Mouse (Mus musculus) heart, postnatal 25 days (tissue): ENCODE results near the gene Gbp7. TPM values are rescaled to one million over a fixed set of nuclear protein-coding genes. Genes with fewer than 3 reads are reported as not detected.
"Not testable (repeated sequence)": the region's sequence is repeated elsewhere in the genome, so short reads cannot be mapped to it uniquely, and the experiment has no call there.

ENCODE experiments used
- DNase-seq: peaks from one replicate; pipeline ENCODE4 v3.0.0; 2022; ENCODE audit warnings: low spot score
- intact Hi-C: fragments of 180-260 bp; cut with DNase I; formaldehyde crosslinking; loops from one replicate; pipeline ENCODE4 v1.15.1; 2025
- total RNA-seq, 2 experiments: library from RNA; stranded (reverse); gene quantifications; 2 replicates each; pipeline ENCODE4 v1.2.3; 2021

The Gbp7 gene
- total RNA-seq, 2 experiments from 2014 or later = 9.5 to 12.1 TPM

DNA sequence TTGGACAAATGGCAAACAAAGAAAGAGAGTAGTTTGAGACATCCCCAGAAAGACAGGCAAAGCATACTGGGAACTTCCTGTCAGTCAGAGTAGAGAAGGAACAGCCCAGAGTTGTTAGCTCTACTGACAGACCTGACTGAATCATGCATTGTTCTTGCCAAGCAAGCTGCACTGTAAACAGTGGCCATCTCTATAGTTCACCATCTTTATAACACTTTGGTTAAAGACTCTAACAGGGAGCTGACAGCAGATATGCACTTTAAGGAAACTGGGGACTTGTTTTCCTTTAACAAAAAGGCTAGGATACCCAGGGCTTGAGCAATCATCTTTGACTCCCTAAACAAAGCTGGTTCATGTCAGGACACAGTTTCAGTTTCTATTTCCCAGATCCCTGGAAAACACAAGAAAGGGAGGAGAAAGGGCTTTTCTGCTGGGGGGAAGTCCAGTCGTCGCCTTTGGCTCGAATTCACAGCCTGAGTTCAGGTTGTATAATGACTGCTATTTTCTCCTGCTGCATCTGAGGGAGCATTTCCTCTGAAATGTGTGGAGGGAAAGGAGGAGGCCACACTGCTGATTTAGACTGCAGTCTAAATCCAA is 29.6 kb downstream of the Gbp7 start, which contains the start of gene Gbp3:
Gene Gbp3, plus strand, starts transcription at position 395 of the 597 bp plus-strand sequence.
- peak; percentile 58 for DNase-seq

DNA sequence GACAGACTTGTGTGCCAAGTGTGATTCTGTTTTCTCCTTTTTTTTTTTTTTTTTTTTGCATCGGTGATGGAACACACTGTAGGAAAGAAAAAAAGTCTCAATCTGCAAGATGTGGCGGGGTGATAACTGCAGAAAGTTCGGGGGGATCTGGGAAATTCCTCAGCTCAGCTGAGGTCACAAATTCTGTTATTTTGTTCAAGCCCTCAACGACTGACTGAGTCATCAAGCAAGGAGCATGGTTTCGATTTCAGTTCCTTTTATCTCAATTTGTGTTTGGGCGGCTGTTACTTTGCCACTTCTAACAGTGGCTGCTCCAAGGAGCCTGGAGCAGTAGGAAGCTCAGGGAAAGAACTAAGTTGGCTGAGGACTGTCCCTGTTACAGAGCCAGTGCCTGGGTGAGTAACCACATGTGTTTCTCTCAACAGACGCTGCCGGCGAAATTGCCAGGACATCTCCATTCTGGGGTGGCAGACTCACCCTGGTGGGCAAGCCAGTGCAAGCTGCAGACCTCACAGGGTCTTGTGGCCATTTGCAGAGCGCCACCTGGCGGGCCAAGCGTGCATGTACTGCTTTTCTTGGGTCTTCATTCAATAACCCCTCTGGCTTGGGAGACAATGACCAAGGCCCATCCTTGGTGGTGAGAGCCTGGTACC is 30.3 kb downstream of the Gbp7 start:
- DNase-seq = peak; percentile 76
- intact Hi-C loops = loop anchor here (1.0 to 10.0 kb wide), 5 partner anchors 30 to 144 kb away; partner anchors contain the start of genes Gbp5, Gbp7 and Kyat3

More for the DNA sequence above, 29.6 kb downstream of the Gbp7 start, which contains the start of gene Gbp3:
- intact Hi-C loops = loop anchor here (1.0 to 10.0 kb wide), 6 partner anchors 29 to 145 kb away; partner anchors contain the start of genes Gbp5, Gbp7 and Kyat3

DNA sequence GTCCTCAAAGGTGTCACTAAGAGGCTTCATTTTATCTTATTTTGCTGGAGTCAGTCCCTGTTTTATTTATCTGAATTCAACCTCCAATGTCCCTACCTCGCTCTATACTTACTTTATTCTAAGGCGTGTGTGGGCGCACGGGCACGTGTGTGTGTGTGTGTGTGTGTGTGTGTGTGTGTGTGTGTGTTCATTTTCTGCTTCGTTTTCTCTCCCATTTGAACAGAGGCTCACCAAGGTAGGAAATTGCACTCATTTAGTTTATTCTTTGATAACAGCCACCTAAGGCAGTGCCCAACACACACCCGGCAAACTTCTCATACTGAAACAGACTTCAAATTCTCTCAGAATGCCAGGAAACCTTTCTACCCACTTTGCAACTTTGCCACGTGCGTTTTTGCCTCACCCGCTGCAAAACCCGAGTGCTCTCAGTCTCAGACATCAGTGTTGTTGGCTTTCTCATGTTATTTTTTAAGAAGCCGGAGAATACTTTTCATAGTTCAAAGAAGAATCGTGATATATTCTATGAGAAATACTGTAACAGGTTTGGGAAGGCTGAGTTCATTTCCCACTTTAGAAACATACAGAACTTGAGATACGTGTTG is 31.0 kb downstream of the Gbp7 start:
- intact Hi-C loops = loop anchor here (2.0 to 10.0 kb wide), 3 partner anchors 30 to 144 kb away; partner anchors contain the start of genes Gbp7 and Kyat3
- no peak for DNase-seq

DNA sequence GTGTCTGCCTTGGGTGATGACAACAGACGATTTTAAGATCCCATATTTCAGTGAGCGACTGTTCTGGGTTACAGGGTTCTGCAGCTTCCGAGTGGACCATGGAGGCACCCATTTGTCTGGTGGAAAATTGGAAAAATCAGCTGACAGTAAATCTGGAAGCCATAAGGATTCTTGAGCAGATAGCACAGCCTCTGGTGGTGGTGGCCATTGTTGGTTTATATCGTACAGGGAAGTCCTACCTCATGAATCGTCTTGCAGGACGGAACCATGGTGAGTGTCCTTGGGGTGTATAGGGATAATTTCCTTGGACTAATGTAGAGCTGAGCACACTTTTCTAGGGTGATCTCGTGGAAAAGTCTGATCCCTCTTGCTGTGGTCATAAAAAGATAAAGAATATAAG is 31.5 kb downstream of the Gbp7 start:
- intact Hi-C loops = loop anchor here (2.0 to 10.0 kb wide), 3 partner anchors 31 to 143 kb away; partner anchors contain the start of genes Gbp7 and Kyat3
- no peak for DNase-seq

DNA sequence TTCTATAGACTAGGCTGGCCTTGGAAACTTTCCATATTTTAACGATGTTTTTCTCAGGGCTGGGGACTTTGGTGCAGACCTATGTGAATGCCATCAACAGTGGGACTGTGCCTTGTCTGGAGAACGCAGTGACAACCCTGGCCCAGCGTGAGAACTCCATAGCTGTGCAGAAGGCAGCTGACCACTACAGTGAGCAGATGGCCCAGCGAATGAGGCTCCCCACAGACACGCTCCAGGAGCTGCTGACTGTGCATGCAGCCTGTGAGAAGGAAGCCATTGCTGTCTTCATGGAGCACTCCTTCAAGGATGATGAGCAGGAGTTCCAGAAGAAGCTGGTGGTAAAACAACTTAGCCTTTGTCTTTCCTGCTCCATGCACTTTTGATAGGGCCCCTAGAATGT is 37.3 kb downstream of the Gbp7 start:
- intact Hi-C loops = loop anchor here (10.0 kb wide), 1 partner anchor 137 kb away; the partner anchor contains the start of gene Kyat3
- DNase-seq = not testable (repeated sequence)

DNA sequence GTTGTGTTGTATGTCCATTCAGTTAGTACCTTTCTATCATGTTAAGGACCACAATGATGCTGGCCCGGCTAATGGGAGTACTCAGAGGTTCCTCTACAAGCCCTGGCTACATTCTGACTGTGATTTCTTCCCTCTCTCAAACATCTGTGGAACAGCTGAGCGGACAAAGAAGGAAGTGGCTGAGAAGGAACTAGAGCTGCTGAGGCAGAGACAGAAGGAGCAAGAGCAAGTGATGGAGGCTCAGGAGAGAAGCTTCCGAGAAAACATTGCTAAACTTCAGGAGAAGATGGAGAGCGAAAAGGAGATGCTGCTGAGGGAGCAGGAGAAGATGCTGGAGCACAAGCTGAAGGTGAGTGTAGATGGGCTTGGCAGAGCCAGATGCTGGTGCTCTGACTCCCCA is 40.6 kb downstream of the Gbp7 start:
- DNase-seq = no peak
- intact Hi-C loops = no loop called here

DNA sequence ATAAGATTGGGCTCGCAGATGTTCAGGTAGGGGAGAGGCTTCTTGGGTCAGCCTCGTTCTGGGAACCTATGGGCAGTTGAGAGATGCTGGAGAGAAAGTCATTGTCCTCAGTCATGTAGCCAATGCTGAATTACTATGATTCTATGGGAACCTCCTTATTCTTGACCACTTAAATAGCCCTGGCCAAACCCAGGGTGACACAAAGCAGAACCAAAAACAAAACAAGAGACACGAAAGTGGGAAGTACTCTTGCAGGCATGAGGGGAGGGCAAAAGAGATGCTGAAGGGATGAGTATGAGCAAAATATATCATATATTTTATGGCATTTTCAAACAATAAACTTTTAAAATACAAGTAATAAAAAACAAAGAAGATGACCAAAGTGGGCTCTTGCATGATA is 47.0 kb downstream of the Gbp7 start:
- intact Hi-C loops = no loop called here
- DNase-seq = no peak

DNA sequence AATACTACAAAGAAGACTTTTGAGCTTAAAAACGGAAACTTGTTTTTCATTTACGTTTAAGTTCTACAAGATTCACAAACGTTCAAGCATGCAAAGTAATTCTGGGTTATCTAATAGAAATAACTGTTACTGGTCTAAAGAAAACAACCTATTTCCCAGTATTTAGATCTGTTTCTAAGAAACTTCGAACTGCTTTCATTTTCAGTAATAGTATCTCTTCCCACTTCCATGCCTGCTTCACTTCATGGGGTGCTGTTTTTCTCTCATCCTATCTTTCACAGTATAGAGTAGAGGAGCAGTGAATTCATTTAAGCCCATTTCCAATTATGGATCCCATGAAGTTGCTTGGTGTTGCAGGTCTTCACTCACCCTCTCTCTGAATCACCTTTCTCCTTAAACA is 48.2 kb downstream of the Gbp7 start:
- intact Hi-C loops = no loop called here
- DNase-seq = no peak

DNA sequence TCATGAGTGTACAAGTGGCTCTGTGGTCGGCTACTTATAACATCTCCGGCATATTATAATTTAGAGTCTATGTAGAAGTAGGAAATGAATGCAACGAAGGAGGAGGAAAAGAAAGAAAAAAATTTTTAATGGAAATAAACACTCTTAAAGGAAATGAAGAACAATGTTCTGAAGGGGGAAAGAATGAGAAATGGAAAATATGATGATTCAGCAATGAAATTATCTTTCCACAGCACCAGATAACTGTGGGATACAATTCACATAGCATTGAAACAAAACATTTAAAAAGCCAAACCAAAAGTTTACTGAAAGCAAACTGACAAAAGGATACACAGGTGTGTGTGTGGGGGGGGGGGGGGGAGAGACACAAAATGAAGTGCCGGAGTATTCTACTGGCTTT is 52.9 kb downstream of the Gbp7 start:
- intact Hi-C loops = no loop called here
- DNase-seq = no peak

DNA sequence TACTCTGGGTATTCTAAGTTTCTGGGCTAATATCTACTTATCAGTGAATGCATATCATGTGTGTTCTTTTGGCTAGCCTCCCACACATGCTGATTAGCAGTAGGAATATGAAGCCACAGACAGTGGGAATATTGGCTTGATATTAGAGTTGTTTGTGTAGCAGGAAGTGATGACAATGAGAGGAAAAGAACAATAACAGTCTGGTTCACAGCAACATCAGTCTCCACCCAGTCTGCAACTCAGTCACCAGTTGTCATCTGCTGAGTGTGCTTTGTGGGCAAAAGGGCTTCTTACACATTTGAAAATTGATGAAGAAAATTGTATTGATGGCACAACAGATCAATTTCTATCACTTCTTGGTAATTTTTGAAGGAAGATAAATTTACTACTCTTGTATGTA is 57.2 kb downstream of the Gbp7 start:
- intact Hi-C loops = no loop called here
- no peak for DNase-seq

DNA sequence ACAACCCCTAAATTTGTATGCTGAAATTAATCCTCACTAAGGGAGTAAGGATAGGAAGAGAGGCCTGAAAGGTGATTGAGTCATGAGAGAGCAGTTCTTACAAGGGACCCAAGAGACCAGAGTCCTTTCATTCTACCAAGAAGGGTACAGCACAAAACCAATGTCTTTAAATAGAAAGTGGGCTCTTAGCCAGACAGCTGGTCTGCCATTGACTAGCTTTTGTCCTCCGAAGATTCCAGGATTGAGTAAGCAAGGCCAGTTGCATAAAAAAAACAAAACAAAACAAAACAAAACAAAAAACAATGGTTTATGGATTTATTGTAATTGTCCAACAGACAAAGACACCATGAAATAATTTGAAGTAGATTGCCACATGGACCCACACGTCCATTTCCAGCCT is 58.7 kb downstream of the Gbp7 start:
- no peak for DNase-seq
- intact Hi-C loops = no loop called here

DNA sequence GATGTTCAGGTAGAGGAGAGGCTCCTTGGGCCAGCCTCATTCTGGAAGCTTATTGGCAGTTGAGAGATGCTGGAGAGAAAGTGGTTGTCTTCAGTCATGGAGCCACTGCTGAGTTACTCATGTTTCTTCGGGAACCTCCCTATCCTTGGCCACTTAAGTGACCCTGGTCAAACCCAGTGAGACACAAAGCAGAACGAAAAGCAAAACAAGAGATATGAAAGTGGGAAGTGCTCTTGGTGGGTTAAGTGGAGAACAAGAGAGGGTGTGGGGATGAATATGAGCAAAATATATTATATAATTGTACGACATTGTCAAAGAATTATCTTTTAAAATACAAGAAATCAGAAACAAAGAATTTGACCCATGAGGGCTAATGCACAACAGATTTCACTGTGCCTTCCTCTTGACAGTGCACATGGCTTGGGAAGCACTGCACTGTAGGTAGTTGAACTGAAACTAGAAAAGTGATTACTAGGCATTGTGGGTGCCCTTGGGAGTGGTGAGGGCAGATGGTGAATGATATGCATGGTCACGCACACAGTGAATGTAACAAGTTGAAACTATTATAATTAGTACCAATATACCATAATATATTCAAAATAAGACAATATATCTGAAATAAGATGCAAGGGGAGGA is 60.4 kb downstream of the Gbp7 start:
- DNase-seq = no peak
- intact Hi-C loops = no loop called here

DNA sequence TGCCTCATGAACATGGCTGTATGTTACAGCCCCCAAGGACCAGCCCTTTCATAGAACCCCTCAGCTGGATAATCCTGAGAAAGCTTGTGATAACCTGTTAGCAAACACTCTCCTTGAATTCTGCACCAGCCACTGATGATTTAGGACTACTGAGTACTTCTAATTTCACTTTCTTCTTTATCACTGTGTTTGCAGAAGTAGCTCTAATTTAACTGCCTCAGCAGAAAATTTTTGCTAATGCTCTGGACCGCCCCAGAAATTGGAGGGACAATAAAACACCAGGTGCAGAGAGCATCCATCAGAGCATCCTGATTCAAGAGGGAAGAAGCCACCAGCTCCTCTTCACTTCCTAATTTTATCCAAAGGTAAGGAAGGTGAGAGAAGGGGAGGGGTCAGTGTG is 64.4 kb downstream of the Gbp7 start, which contains the start of gene Gbp2b:
Gene Gbp2b, plus strand, starts transcription at position 301 of the 400 bp plus-strand sequence.
- intact Hi-C loops = no loop called here
- DNase-seq = no peak

DNA sequence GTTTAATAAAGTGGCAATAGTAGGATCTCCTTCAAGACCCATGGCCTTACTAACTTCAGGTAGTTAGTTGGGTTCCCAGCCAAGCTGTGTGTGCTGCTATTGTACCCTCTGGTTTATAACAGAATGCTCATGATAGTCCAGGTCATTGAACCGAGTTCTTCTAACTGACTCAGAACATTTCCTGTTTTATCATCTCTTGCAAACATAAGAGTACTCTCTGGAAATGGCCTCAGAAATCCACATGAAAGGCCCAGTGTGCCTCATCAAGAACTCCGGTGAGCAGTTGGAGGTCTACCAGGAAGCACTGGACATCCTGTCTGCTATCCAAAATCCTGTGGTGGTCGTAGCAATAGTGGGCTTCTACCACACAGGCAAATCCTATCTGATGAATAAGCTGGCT is 67.8 kb downstream of the Gbp7 start:
- no peak for DNase-seq
- intact Hi-C loops = no loop called here

Other genes with a start within 250 kb of the Gbp7 start
- 100 to 1,000 TPM; 808 to 915 TPM for gene Pdlim5, start 134.6 kb upstream of the Gbp7 start, total RNA-seq
- 1 to 10 TPM; 7.3 to 8.7 TPM for gene Gbp5, start 36.4 kb upstream of the Gbp7 start, total RNA-seq
- 10 to 100 TPM; 10.5 to 12.6 TPM for gene Gbp3, start 29.7 kb downstream of the Gbp7 start, total RNA-seq
- gene Gbp2b, start 64.5 kb downstream of the Gbp7 start, total RNA-seq = under 1 TPM in 1 of 2 experiments, not detected in 1; 0.14 TPM
- 10 to 100 TPM; 10.0 to 12.6 TPM for gene Gbp2, start 90.3 kb downstream of the Gbp7 start, total RNA-seq
- 10 to 100 TPM; 19.4 to 19.8 TPM for gene Kyat3, start 170.7 kb downstream of the Gbp7 start, total RNA-seq
- 10 to 100 TPM; 17.9 to 18.3 TPM for gene Gtf2b, start 234.7 kb downstream of the Gbp7 start, total RNA-seq